Mouse (Mus musculus): ENCODE data around the gene Pdgfb. TPM values are rescaled to one million over a fixed set of nuclear protein-coding genes. Genes with fewer than 3 reads are reported as not detected.
A peak's percentile ranks its signal among the peaks of the same experiment; 100 is the strongest.

Pdgfb gene
- 10 to 100 TPM; 23.1 to 29.3 TPM for total RNA-seq (2021)
- long read RNA-seq, experiment 1, partial matches to known transcripts: 1 of 5 reads
- long read RNA-seq, experiment 1, other reads (novel, unspliced or antisense): 0 of 5 reads
- long read RNA-seq, experiment 2, partial matches to known transcripts: 3 of 5 reads
- long read RNA-seq, experiment 2, other reads (novel, unspliced or antisense): 1 of 5 reads

DNA sequence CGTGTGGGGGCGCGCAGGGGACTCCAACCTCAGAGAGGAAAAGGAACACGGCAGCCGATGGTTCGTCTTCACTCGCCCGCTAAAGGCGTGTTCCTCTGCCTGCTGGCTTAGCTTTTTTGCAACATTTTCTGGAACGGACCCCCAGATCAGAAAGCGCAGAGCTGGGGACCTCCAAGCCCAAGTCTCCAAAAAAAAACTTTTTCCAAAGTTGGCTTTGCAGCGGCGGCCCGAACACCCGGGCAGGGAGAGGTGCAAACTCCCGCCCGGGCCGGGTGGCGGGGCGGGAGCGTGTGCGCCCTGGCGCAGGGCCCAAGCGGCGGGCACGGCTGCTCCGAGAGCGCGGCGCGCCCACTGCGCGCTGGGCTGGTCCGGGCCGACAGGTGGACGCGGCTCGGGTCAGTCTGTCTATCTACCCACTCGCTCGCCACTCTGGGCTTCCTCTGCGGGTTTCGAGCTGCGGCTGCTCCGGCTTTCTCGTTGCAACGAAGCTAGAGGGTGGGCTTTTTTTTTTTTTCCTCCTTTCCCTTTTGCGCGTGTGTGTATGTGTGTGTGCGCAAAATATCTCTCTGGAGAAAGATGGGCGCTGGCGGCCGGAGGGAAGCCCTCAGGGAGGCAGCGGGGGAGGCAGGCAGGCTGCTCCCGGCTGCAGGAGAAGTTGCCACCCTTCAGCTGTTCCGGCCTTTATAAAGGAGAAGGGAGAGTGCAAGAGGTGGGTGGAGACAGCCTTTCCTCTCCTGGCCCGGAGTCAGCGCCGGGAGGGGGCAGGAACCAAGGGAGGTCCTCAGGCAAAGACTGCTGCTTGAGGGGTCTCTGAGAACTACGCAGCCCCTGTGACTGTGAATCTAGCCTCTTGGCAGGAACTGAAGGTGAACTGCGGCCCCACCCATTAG lies at the start of gene Pdgfb:
Pdgfb (minus strand) TSS at position 657 of the 890 bp plus-strand sequence.
- DNase-seq: peak; percentile 79 to 90

GRCm38 (mm10) chr15:80062821-80063220 lies 48.0 kb upstream of the Pdgfb start:
- DNase-seq: no peak

GRCm38 (mm10) chr15:80062339-80062738 lies 47.6 kb upstream of the Pdgfb start:
- DNase-seq: no peak

DNA sequence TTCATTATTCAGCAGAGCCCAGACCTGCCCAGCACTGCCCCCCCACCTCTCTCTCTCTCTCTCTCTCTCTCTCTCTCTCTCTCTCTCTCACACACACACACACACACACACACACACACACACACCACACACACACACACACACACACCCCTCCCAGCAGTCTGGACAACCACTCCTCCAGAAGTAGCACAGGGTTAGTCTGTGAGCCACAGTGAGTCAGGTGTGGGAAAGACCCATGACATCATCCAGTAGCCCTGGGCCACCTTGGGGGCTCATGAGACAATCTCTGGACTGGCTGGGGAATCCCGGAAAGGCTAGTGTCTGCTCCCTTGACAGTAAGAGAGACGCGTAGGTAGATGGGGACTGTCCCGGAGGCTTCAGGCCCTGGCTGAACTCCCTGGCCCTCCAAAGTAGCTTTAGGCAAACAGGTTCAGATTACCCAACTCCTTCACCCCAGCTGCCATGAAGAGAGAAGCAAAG lies 46.3 kb upstream of the Pdgfb start:
- DNase-seq: no peak

GRCm38 (mm10) chr15:80060356-80061070 lies 45.7 kb upstream of the Pdgfb start:
- DNase-seq: no peak

DNA sequence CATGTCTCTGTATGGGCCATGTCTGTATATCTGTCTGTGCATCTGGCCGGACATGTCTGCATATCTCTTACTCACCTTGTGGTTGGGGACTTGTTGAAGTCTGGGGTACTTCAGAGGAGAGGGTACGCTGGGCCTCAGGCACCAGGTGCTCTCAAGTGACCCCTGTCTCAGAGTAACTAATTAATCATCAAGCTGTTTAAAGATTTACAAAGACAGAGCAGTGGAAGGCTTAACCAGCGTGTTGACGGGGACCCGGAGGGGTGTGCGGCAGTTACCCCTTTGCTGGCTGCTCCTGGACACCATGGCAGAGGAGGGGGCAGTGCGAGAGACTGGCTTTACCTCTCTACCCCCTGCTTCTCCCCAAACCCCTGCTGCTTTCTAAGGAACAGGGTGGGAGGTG lies 44.8 kb upstream of the Pdgfb start:
- DNase-seq: no peak

DNA sequence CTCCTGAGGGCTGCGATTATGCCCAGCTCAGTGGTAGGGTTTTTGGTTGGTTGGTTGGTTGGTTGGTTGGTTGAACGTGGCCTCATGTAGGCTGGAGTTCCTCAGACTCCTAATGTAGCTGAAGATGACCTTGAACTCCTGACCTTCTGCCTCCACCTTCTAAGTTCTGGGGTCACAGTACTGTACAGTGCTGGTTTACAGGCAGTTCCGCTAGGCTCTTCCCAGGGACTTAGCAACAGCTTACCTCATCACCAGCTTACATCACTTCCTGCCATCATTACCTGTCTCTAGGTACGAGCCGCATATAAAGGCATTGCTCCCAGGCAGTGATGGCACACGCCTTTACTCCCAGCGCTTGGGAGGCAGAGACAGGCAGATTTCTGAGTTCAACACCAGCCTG lies 43.4 kb upstream of the Pdgfb start:
- no peak for DNase-seq

GRCm38 (mm10) chr15:80054034-80054710 lies 39.4 kb upstream of the Pdgfb start:
- peak; percentile 63 to 83 for DNase-seq

- peak in 1 of 2 experiments; percentile 51 for DNase-seq
Measured at GRCm38 (mm10) chr15:80053381-80054033, 38.7 kb upstream of the Pdgfb start.

- DNase-seq: peak in 1 of 2 experiments; percentile 49
Measured at GRCm38 (mm10) chr15:80051782-80052181, 37.0 kb upstream of the Pdgfb start.

DNA sequence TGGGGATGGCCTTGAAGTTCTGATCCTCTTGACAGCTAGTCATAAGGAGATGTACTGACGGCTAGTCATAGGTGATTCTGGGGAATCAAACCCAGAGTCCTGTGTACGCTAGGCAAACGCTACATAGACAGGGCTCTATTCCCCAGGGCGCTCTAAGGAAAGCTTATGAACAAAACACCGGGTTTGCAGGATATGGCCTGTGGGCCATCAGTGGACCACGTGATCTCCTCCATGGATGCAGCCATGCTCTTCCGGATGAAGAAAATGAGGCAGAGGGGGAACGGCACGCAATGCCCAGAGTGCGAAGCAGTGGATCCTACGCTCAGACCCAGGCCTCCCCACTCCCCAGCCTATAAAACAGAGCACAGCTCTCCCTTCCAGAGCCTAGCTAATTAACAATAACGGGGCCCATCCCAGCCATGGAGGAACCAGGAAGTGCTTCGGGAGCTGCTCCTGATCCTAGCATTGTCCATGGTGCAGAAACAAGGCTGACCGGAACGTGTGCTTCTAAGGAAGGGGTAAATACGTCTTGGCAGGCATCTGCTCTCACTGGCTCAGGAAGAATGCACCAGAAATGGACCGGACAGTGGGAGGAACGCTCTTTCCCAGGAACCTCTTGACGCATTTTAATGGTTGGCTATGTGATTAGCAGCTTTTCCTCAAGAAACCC lies 36.5 kb upstream of the Pdgfb start:
- peak; percentile 49 to 77 for DNase-seq

DNA sequence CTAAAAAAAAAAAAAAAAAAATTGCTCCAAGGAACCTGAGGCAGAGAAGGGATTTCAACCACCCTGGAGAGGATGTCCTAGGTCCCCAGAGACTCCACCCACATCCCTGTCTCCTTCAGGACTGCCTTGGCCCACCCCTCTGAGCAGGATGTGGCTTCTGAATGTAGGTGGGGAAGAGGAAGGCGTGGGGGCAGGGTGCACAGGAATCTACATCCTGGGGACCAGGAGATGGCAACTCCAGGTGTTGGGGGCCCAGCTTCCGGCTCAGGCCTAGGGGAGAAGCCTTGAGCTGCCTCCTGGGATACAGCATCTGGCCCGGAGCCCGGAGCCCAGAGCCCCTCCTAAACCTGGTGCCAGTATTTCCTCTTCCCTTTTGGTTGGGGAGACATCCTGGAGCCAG lies 35.3 kb upstream of the Pdgfb start:
- DNase-seq: peak; percentile 67 to 89

DNA sequence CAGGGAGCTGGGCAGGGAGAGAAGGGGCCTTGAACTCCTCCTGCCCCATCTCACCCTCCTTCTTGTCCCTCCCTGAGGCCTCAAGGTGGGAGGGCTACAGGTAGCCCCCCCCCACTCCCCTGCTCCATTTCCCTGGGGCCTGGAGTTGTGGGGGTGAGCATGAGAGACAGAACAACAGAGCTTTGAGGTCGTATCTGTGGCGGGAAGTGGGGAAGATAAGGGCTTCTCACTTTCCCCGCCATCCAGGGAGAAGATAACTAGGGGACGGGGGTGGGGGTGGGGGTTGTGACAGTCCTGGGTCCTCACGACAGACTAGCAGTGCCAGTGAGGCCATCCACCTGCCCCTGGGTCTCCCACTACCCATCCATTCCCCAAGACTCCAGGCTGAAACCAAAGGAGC lies 33.2 kb upstream of the Pdgfb start:
- DNase-seq: no peak

- DNase-seq: no peak
Measured at GRCm38 (mm10) chr15:80047242-80047641, 32.5 kb upstream of the Pdgfb start.

GRCm38 (mm10) chr15:80045749-80046148 lies 31.0 kb upstream of the Pdgfb start:
- DNase-seq: no peak

- no peak for DNase-seq
Measured at GRCm38 (mm10) chr15:80044249-80044648, 29.5 kb upstream of the Pdgfb start.

- no peak for DNase-seq
Measured at GRCm38 (mm10) chr15:80042152-80042551, 27.4 kb upstream of the Pdgfb start.

- DNase-seq: no peak
Measured at GRCm38 (mm10) chr15:80038110-80038391, 23.3 kb upstream of the Pdgfb start.

DNA sequence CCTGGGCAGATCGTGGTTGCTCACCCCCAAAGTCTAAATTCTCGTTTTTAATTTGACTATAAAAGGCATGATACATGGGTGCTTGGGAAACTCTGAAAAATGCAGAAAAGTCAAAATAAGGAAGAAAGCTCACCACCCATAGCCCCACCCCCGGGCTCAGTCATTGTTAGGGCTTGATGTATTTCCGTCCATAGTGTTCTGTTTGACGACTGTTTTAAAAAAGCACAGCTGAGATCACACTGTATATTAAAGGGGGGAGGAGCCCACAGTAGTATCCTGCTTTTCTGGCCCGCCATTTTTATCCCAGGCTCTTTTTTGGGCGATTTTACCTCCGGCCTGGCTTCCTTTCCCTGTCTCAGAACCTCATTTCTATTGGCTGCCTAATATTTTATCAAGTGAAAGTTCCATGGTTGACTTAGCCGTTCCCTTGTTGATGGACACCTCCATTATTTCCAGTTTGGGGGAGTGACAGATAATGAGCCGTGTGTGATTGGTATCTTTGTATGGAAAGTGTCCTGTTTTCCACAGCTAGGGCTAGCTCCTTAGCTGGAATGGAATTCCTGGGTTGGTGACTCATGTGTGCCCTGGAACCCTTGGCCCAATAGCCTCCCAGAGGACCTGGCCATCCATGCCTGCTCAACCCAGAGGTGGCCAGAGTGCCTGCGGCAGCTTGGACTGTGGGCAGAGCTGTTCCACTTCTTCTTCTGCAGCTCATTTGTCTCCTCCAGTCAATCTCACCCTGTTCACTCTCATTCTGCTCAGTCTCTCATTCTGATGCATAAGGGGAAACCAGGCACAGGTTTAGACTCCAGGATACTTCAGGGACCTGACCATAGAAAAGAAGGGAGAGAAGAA lies 22.7 kb upstream of the Pdgfb start:
- no peak for DNase-seq

DNA sequence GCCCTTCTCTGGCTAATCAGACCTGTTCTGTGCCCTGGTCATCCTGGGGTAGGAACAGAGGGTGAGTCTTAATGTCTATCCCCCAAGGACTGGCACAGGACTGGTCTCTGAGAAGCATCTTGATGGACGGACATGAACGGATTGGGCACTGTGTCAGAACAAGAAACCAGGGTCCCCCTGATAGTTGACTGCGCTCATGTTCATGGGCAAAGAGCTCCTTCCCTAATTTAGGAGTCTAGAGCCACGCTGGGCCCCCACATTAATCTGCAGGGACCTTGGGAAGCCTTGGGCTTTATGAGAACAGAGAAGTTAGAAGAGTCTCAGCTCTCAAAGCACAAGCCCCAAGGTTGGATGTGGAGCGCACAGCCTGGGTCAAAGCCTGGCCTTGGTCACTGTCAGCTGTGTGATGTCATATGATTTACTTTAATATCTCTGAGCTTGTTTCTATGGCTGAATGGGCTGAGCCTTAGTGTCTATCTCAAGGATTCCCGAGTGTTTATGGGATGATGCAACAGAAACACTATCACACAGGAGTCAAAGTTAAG lies 20.6 kb upstream of the Pdgfb start:
- DNase-seq: no peak

Measured in heart, adult 18-20 months (tissue).